In the genomic region with DNA sequence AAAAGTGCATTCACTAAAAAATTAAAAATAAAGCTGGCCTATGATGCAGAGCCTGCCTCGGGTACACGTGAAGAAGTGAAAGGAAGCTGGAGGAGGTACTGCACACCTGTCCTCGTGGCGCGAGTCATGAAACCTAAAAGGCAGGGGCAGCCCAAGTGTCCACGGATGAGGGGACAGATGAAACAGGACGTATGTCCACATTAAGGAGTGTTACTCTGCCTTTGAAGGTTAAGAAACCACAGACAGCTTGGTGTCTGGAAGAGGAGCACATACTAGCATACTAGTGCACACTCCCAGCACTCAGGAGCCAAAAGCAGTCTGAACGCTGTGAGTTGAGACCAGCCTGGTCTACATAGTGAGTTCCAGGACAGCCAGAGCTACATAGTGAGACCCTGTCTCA, we compare ENCODE assay signal across 22 mouse cellular contexts. TPM values are rescaled to one million over a fixed set of nuclear protein-coding genes. Genes with fewer than 3 reads are reported as not detected.
DNase-seq lines count a peak whose midpoint lies in the region; ATAC-seq lines count a peak whose summit lies in the region.
"Had no signal": no experiment of that assay in that cellular context is flagged by ENCODE, and none has a peak within 500 bp of the region (broad histone marks: within the 10 kb centered on the region; RNA-seq: fewer than 3 reads in every experiment).

No protein-coding gene starts in this region.

- peak; percentile 84 for DNase-seq in heart, adult 11 months
- no peak for DNase-seq in heart, adult 9 months (ENCODE audit: low spot score in 2 of 2)
- DNase-seq in A20 (ENCODE audit: low read depth, low spot score): peak; percentile 54
- peak; percentile 25 for DNase-seq in splenic B cell, adult 2 months (ENCODE audit: low read depth, low spot score)
- DNase-seq in adrenal gland, postnatal 10 days: no peak
- DNase-seq in embryo, embryonic 11 days: no peak
- DNase-seq: adrenal gland, postnatal 14 days; adrenal gland, postnatal 36 days; cerebellum, adult 11-12 months; cerebellum, adult 2 months; cerebellum, adult 9-10 months; cerebellum, postnatal 10 days; cerebellum, postnatal 25 days had no signal

- H3K27me3 ChIP-seq in splenic B cell, adult 2 months (ENCODE audit: control insufficient read depth, insufficient read depth, low read length, poor library complexity, severe bottlenecking): no peaks in the 10 kb centered on the region
- H3K27me3 ChIP-seq: CH12.LX; embryonic facial prominence, embryonic 13.5 days; embryonic facial prominence, embryonic 15.5 days; forebrain, embryonic 12.5 days; Patski had no signal

- H3K36me3 ChIP-seq in splenic B cell, adult 2 months (ENCODE audit: control insufficient read depth, insufficient read depth, low read length, poor library complexity, severe bottlenecking): no peaks in the 10 kb centered on the region
- H3K36me3 ChIP-seq: embryonic facial prominence, embryonic 13.5 days; embryonic facial prominence, embryonic 15.5 days; forebrain, embryonic 12.5 days had no signal

- peak; percentile 21 for ATAC-seq in inflammation-experienced regulatory T-cells, adult 6 months
- ATAC-seq: activated CD4-positive, CD25-positive, alpha-beta regulatory T cell, adult 4 months; forebrain, embryonic 14.5 days; forebrain, embryonic 16.5 days; Patski had no signal

RNA-seq across cellular contexts. Expression of a gene that starts 12.6 kb away (rescaled TPM):
- polyA plus RNA-seq in inflammation-experienced regulatory T-cells, adult 6 months (2017; shearing (Covaris generic)): 10 to 100 TPM in 2 of 3 experiments, 1 to 10 TPM in 1; 7.5 to 15.1 (median 13.0) TPM
- 10 to 100 TPM; 39.3 to 48.0 TPM for total RNA-seq in adrenal gland, postnatal 10 days (2021)

Comparison
In these comparisons a context has a peak if more than half of its experiments do, and no peak if none do; other contexts are left out.
1. DNase-seq: peak in heart, adult 11 months (single experiment), A20 (single experiment) and splenic B cell, adult 2 months (single experiment); none in heart, adult 9 months (0 of 2), adrenal gland, postnatal 10 days (single experiment) and embryo, embryonic 11 days (single experiment).